Mouse (Mus musculus) E14TG2a.4 (cell line): ENCODE measurements around the gene Phldb2.

Experiments used
- CTCF ChIP-seq: conservative IDR thresholded peaks from 2 replicates; pipeline ENCODE4 v1.5.1; 2014; ENCODE audit warnings: low read length
- NANOG ChIP-seq: IDR thresholded peaks from 2 replicates; pipeline ENCODE4 v1.6.1; 2014; ENCODE audit warnings: borderline replicate concordance, low read length, mixed read lengths
- POU5F1 ChIP-seq: IDR thresholded peaks from 2 replicates; pipeline ENCODE4 v1.6.1; 2014; ENCODE audit warnings: low read length, borderline replicate concordance

- TF ChIP-seq CTCF (no peak), NANOG (no peak), POU5F1 (no peak)
Measured at GRCm38 (mm10) chr16:45953394-45953793, at the start of gene Phldb2.
